Mouse (Mus musculus): Measurements from ENCODE around the gene Hoxa7. TPM values are rescaled to one million over a fixed set of nuclear protein-coding genes. Genes with fewer than 3 reads are reported as not detected.

Gene Hoxa7
- total RNA-seq, 2 experiments from 2014 or later = not detected

GRCm38 (mm10) chr6:52239625-52240388 is 18.2 kb upstream of the Hoxa7 start:
- DNase-seq (ENCODE audit: low spot score in 2 of 2) = no peak

DNA sequence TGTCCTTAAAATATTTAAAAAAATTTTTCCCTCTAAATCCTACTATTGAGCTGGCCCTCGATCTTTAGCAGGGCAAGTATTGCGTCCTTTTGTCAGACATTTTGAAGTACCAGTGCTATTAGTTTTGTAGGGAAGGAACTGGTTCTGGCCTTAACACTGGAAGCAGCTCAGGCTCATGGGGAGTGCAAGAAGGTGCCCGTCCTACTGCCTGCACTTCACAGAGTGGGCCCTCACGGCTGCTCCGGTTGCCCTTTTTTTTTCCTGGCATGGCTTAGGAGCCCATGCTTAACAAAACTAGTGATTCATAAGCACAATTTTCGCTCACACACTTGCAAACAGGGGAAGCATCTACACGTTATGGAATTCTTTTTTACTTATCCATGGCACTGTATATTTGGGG is 17.3 kb upstream of the Hoxa7 start:
- no peak for DNase-seq (ENCODE audit: low spot score in 2 of 2)

GRCm38 (mm10) chr6:52238155-52238545 is 16.5 kb upstream of the Hoxa7 start:
- DNase-seq (ENCODE audit: low spot score in 2 of 2) = no peak

- DNase-seq (ENCODE audit: low spot score in 2 of 2) = no peak
These were observed 15.9 kb upstream of the Hoxa7 start for GRCm38 (mm10) chr6:52237346-52238154.

DNA sequence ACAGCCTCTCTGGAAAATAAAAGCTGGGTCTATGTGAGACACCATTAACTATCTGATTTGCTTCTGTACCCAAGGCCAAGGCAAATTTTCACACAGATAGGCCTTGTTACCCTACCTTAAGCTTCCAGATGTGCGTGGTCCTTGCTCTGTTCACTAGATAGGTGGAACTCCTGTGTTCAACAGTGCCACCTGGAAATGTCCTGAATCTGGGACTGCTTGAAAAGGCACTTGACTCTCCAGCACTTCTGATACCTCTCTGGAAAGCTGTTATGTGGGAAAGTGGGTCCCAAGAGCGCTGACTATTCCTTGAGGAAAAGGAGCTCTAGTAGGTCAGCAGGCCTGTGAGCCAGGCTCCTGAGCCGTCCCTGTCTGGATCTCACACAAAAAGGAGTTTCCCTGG is 15.2 kb upstream of the Hoxa7 start:
- DNase-seq (ENCODE audit: low spot score in 2 of 2) = no peak

DNA sequence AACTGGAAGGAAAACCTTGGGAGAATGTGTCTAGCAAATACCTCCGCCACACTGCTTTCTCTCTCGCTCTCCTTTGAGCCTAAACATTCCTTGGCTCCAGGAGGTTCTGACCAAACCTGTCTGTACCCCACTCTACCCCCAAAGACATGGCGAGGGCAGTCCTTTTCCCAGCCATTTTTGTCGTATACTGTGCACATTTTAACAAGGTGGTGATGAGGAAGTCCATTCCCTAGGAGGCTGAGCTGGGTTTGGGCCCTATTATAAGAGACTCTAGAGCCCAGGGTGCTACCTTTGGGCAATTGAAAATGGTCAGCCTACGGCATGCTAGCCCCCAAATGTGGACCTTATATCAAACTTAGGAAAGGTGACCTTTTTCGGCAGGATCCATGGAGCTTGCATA is 14.2 kb upstream of the Hoxa7 start:
- no peak for DNase-seq (ENCODE audit: low spot score in 2 of 2)

DNA sequence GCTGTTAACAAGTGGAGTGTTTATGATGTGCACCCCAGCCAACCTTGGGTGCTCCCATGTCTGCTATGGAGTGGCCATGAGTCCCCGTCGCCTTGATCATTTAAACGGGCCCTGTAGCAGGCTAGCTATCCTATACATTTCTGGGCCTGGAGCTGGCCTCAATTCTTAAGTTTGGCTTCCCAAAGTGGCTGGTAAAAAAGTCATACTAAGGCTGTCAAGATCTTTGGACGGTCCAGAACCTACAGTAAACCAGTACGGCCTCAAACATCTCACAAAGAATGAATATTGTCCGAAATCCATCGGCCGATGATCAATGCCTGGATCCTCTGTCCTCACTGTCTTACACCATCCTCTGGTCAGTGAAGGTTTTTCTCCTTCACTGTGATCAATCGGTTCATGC is 13.6 kb upstream of the Hoxa7 start:
- DNase-seq (ENCODE audit: low spot score in 2 of 2) = no peak

- no peak for DNase-seq (ENCODE audit: low spot score in 2 of 2)
These were observed 12.9 kb upstream of the Hoxa7 start for GRCm38 (mm10) chr6:52234428-52235140.

- DNase-seq (ENCODE audit: low spot score in 2 of 2) = no peak
These were observed 12.1 kb upstream of the Hoxa7 start for GRCm38 (mm10) chr6:52233546-52234427.

DNA sequence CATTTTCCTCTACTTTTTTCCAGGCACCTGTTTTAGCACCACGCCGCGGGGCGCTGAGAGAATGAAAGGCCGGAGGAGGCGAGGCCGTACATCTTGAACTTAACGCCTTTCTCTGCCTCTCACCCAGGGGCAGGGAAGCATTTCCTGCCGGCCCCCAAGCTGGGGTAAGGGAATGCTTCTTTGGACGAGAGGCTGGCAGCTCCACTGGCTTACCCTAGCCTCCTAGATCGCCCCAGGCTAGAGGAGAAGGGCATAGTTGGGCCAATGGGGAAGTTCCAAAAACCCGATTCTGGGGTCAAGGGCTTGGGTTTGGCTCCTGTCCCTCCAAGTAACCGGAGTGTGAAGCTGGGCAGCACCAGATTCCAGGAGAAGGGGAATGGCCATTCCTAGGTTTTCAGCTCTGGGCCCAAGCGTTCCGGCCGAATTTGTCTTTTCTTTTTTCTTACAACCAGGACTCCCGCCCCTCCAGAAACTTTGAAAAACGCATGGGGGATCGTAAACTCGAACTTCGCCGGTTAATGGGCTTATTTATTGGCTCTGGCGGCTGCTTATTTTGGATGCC is 11.4 kb upstream of the Hoxa7 start:
- no peak for DNase-seq (ENCODE audit: low spot score in 2 of 2)

DNA sequence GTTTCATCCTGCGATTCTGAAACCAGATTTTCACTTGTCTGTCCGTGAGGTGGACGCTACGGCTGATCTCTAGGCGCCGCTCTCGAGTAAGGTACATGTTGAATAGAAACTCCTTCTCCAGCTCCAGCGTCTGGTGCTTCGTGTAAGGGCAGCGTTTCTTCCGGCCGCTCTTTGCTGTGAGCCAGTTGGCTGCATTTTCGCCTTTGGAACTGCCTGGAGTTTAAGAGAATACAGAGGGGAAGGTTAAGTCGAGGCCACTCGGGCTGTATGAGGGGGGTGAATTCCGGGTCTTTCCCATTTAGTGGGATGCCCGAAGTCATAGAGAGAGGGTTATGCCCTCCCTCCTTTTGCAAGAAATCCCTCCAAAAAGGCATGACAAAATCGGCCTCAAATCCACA is 10.9 kb upstream of the Hoxa7 start:
- DNase-seq (ENCODE audit: low spot score in 2 of 2) = no peak

DNA sequence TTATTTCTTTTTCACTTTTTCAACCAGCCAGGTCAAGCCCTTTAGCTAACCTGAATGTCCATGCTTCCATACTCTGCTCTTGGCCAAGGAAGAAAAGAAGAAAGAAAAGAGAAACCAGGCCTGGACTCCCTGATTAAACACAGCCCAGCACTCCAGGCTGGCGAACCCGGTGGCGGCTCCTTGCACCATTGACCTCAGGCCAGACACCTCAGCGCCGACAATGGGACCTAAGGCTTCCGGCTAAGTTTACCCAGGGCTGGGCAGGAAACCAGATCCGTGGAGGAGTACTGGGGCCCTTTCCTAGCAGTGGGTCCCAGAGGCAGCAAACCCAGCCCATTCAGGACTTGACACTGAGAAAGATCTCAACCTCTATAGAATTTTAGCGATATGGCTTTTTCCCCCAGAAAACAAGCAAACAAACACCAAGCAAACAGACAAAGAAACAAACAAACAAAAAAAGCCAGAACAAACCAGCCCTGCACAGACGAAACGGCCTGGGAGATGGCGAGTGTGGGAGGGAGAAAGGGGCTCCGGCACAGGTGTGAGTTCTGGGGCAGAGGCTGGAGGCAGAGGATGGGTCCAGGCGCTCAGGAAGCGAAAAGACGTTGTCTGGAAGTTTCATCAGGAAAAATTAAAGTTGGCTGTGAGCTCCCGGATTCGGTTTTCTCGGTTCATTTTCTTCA is 10.4 kb upstream of the Hoxa7 start:
- DNase-seq (ENCODE audit: low spot score in 2 of 2) = no peak

- DNase-seq (ENCODE audit: low spot score in 2 of 2) = no peak
These were observed 9.0 kb upstream of the Hoxa7 start, which contains the start of gene Hoxa9 for GRCm38 (mm10) chr6:52230516-52231165. Gene Hoxa9, minus strand, starts transcription at chr6:52231089.

DNA sequence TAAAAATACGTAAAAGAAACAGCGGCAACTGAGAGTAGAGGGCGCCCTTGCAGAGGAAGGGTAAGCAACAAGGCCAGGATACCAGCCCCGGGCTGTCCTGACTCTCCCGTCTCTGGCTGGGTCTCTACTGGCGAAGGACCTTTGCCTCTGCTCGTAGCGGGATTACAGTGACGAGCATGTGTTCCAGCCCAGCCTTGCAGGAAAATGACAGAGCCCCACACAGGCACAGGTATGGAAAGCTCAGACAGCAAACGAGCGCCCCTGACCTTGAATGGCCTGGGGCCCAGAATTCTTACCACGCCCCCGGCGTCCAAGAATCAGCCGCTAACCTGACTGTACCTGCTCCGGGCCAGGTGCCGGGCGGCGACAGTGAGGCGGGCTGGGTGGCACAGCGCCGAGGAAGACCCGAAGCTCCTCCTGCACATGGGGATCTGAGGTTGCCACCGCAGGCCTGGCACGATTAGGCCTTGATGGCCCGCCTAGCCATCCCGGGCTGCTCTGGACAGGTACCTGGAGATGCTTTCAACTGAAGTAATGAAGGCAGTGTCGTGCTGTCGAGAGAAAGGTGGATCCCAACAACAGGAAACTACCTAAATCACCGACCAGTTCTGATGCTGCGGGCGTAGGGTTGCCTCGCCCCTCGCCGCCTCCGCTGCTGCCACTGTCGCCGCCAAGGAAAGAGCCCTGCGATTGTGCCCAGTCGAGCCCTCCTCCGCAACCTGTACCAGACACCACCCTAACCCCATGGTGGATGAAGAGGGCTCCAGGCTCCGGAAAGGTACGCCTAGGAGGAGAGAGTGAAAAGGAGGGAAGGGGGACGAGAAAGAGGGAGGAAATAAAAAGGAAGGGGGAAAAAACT is 8.1 kb upstream of the Hoxa7 start:
- DNase-seq (ENCODE audit: low spot score in 2 of 2) = no peak

DNA sequence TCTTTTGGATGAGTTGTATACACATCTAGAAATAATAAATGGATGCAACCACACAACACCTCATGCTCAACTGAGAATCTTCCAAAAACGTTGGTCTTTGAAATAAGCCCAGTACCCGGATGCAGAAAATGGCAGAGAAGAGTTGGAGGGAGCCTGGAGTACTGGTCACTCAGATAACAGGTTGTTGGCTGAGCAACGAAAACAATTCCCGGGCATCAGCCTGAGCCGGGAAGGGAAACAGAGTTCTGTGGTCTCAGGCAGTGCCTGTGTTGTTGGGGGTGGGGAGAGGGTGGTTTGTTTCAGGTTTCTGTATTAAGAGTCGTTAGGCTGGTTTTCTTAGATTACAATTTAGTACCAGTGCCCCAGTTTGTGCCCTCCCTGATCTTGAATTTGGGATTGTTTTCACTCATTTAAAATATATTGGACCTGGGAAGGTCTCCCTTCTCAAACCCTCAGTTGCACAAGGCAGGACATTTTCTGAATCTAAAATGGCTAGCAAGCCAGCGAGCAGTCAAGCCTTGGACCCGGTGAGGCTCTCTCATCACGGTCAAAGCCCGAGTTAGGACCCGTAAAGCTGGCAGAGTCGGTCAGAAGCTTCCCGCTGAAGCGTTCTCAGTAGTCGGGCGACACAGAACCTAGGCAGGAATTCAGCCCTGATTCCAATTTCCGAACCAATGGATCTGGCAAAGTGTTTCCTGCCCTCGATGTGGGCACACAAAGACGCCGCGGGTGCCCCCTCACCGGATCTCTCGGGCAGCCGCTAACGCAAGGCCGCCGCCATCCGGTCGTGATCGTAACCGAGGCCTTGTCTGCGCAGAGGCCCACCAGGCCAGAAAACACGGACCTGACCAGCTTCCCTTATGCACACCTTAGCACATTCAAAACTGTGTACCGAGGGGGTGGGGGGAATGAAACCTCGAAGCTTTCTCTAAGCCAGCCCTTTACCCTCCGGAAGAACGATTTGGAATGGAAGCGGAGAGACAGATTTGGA is 7.1 kb upstream of the Hoxa7 start:
- no peak for DNase-seq (ENCODE audit: low spot score in 2 of 2)

DNA sequence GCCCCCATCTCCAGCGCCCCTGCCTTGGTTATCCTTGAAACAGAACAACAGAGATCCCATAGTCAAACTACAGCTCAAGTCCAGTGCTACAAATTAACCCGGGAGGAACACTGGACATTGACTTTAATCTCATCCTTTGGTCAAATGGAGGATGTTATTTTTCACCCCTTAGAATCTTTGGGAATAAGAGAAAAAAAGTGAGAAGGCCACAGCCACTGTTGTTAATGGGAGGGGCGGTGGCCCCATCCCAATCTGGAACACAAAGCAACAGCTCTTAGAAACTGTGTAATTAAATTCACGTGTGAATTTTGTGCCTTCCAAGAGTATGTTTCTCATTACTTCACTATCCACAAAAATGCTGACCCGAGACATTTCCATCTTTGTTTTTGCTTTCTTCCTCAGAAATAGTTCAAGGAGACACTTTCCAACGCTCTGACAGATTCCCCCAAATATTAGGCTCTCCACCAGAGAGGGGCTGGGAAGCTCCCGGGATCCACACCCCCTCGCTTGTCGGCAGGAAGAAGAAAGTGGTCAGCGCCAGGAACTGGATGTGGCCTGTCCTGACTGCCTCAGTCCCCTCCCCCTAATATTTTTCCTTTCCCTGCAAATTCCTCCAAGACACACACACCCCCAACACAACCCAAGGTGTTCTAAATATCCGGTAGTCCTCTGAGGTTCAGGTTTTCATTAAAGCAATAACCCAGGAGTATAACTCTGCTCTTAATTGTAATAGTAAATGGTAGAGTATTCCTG is 6.0 kb upstream of the Hoxa7 start:
- no peak for DNase-seq (ENCODE audit: low spot score in 2 of 2)

Measured in left cerebral cortex, adult 18-20 months (tissue).